Mouse (Mus musculus) splenic B cell, adult 2 months (primary cell): ENCODE measurements at regions not wholly inside any gene's neighbourhood (a gene's known extent, or its start where the extent isn't known, plus 50 kb on each side); places are given as distances from the start of the nearest gene placed in this dataset.

Experiments
- DNase-seq: peaks from one replicate; pipeline ENCODE4 v3.0.0-alpha.2; 2011; ENCODE audit warnings: low read depth, low spot score
- H3K27me3 ChIP-seq: 2 replicates; pipeline ENCODE4 v1.6.1; 2012; ENCODE audit warnings: mild to moderate bottlenecking, low read length, moderate library complexity, mixed read lengths; ENCODE audit not compliant: control insufficient read depth, poor library complexity, insufficient read depth, severe bottlenecking
- H3K36me3 ChIP-seq: 2 replicates; pipeline ENCODE4 v1.6.1; 2012; ENCODE audit warnings: mild to moderate bottlenecking, low read length, moderate library complexity, mixed read lengths; ENCODE audit not compliant: control insufficient read depth, poor library complexity, insufficient read depth, severe bottlenecking

DNA sequence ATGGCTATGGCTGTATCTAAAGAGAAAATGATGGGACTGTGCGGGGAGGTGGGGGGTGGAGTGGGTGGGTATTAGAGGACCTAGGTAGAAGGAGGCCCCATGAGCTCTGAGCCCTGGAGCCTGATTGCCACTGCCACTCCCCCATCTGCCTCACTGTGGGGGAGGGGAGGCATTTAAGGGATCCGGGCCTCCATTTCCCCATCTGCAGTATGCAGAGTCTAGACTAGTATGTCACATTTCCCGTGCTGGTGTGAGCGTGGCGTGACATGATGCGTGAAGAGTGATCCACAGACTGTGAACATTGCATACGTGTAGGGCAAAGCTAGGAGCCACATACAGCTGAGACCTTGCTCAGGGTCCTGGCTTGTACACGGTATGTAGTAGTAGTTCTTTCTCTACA is 140.7 kb downstream of the Pja1 start:
- DNase-seq: peak; percentile 36

GRCm38 (mm10) chrX:99328576-99328975 is 142.5 kb downstream of the Pja1 start:
- H3K27me3 ChIP-seq: no peaks in the 10 kb centered on the region
- no peak for DNase-seq
- no peaks in the 10 kb centered on the region for H3K36me3 ChIP-seq

More for the DNA sequence above, 140.7 kb downstream of the Pja1 start:
- Histone ChIP-seq H3K27me3 (no peaks in the 10 kb centered on the region), H3K36me3 (no peaks in the 10 kb centered on the region)

DNA sequence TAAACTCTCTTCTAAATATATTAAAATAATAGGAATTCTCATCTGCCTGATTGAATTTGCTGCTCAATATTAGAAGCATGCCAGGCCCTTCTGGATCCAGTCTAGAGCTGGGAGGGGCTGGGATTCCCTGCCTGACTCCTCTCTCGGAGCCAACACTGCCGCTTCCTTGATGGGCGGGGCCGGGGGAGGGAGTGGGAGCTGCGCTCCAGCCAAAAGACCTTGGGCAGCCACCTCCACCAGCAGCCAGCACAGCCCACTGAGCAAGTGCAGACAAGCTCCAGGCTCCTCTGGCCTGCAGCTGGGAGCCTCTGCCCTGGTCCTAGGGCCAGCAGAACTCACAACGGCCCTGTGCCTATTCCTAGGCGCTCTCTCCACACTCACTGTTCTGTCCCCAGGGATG is 144.9 kb downstream of the Pja1 start:
- Histone ChIP-seq H3K27me3 (no peaks in the 10 kb centered on the region), H3K36me3 (no peaks in the 10 kb centered on the region)
- no peak for DNase-seq

GRCm38 (mm10) chrX:99325460-99325859 is 145.6 kb downstream of the Pja1 start:
- Histone ChIP-seq H3K27me3 (no peaks in the 10 kb centered on the region), H3K36me3 (no peaks in the 10 kb centered on the region)
- DNase-seq: no peak

DNA sequence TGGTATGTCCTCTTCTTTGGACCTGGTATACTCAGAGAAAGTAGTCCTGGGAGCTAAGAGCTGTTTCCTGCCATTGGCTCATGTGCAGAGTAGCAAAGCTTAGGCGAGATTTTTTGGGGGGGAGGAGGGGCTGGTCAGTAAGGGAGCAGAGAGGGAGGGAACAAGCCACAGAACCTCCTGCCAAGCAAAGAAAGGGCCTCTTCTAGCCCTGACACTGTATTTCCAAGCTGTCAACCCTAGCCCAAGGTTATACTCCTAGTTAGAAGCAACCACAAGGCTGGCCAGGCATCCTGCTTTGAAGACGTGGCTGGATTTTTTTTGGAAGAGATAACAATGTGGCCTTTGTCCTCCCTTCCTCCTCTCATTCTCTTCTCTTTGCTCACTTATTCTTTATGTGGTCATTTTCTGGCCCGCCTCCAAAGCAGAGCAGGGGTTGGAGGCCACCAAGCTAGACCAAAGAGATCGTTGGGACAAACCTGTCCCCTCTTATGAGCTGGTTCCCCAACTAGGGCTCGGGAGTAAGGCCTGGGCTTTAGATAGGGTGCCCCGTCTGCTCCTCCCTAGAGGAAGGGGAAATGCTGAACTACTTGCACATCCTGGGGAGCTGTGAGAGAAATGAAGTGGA is 146.4 kb downstream of the Pja1 start:
- H3K36me3 ChIP-seq: no peaks in the 10 kb centered on the region
- no peaks in the 10 kb centered on the region for H3K27me3 ChIP-seq
- DNase-seq: no peak

DNA sequence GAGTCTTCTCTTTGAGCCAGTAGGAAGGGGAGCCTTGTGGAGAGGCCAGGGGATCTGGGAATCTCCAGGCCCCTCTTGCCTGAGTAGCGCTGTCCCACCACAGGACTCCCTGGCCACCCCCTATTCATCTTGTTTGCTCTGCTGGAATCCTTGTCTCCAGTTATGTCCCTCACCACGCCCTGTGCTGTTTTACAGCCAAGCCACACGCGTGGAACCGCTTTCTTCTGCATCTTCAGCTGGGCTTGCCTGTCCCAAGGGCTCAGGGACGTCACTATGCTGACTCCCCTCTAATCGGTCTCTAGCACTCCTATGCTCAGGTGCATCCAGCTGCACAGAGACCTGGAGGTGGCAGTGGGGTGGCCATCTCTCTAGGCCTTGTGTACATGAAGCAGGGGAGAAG is 151.3 kb downstream of the Pja1 start:
- Histone ChIP-seq H3K36me3 (no peaks in the 10 kb centered on the region), H3K27me3 (no peaks in the 10 kb centered on the region)
- DNase-seq: no peak

- Histone ChIP-seq H3K36me3 (no peaks in the 10 kb centered on the region), H3K27me3 (no peaks in the 10 kb centered on the region)
- no peak for DNase-seq
Measured at GRCm38 (mm10) chrX:99319163-99319562, 151.9 kb downstream of the Pja1 start.

DNA sequence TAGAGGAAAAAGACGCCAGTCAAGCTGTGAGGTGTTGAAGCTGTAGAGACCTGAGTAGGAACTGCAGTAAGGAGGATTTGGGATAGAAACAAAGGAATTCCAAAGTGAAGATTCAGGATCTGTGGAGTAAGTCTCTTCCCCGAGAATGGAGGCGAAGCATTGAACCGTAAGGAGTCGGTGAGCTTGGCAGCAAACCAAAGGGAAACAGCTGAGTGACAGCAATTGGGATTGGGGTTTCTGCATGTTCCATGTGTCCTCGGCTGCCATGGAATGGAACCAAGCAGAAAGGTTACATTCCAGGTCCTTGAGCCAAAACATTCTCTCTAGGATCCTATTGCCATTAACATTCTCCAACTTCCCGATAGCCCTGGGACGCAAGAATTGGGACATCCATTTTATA is 152.9 kb downstream of the Pja1 start:
- no peak for DNase-seq
- H3K27me3 ChIP-seq: no peaks in the 10 kb centered on the region
- H3K36me3 ChIP-seq: no peaks in the 10 kb centered on the region

GRCm38 (mm10) chrX:99317736-99318135 is 153.3 kb downstream of the Pja1 start:
- no peak for DNase-seq
- Histone ChIP-seq H3K36me3 (no peaks in the 10 kb centered on the region), H3K27me3 (no peaks in the 10 kb centered on the region)

- Histone ChIP-seq H3K27me3 (no peaks in the 10 kb centered on the region), H3K36me3 (no peaks in the 10 kb centered on the region)
- DNase-seq: no peak
Measured at GRCm38 (mm10) chrX:99316410-99317056, 154.5 kb downstream of the Pja1 start.

DNA sequence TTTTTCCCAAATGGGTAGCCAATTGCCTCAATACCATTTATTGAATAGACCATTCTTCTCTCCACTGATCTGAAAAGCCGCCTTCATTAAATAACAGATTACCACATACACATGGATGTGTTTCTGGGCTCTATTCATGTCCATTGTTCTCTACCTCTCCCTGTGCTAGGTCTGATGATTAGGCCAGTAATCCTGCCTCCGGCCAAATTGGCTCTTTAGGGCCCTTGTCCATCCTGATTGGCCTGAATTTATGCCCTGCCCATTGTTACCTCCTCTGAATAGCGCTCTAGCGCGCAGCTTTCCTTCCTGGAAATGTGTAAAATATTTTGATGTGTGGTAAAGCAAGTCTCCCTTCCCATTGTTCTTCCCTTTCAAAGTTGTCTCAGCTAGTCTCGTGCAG is 163.2 kb downstream of the Efnb1 start:
- Histone ChIP-seq H3K27me3 (no peaks in the 10 kb centered on the region), H3K36me3 (no peaks in the 10 kb centered on the region)
- no peak for DNase-seq

DNA sequence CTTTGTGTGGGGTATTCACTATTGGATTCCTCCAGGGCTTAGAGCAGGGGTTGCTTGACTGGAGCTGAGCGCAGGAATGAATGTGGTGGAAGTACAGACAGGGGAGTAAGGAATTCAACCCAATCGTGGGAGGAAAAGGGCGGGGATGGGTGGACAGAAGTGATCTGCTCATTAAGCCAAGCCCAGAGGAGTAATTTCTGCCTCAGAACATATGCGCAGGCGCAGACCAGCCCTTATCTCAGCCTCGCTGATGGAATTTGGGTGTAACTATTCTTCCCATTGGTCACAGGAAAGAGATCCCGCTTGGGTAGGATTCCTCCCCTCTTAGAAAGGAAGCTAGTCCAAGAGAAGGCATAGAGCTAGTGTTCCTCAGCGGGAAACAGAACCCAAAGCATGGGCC is 158.8 kb downstream of the Efnb1 start:
- Histone ChIP-seq H3K36me3 (no peaks in the 10 kb centered on the region), H3K27me3 (no peaks in the 10 kb centered on the region)
- no peak for DNase-seq

- no peak for DNase-seq
- Histone ChIP-seq H3K27me3 (no peaks in the 10 kb centered on the region), H3K36me3 (no peaks in the 10 kb centered on the region)
Measured at GRCm38 (mm10) chrX:99293967-99294366, 158.0 kb downstream of the Efnb1 start.

- Histone ChIP-seq H3K36me3 (no peaks in the 10 kb centered on the region), H3K27me3 (no peaks in the 10 kb centered on the region)
- no peak for DNase-seq
Measured at GRCm38 (mm10) chrX:99292758-99293157, 156.8 kb downstream of the Efnb1 start.

DNA sequence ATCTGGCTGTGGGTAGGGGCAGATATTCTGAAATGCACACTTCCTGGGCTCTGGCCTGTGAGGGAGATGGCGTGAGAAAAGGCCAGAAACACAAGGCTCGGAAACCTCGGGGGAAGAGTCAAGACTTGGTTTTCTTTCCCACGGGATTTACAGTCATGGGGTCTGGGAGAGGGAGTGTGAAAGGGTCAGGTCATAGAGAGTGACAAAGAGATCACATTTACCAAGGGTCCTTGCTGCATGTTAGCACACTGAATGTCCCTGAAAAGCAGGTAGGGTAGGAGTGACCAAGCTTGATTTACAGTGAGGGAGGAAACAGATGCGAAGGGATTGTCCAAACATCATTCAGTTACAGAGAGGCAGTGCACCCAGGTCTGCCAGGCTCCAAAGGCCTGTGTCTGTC is 156.0 kb downstream of the Efnb1 start:
- no peaks in the 10 kb centered on the region for H3K36me3 ChIP-seq
- no peak for DNase-seq

More for the DNA sequence above, 156.0 kb downstream of the Efnb1 start:
- H3K27me3 ChIP-seq: no peaks in the 10 kb centered on the region
